Mouse (Mus musculus) left cerebral cortex, postnatal 4 days (tissue): ENCODE measurements around the gene Tub. TPM values are rescaled to one million over a fixed set of nuclear protein-coding genes. Genes with fewer than 3 reads are reported as not detected.
A peak's percentile ranks its signal among the peaks of the same experiment; 100 is the strongest.

Experiments
- DNase-seq: peaks from one replicate; pipeline ENCODE4 v3.0.0-alpha.2; 2022
- intact Hi-C: fragments of 180-260 bp; cut with DNase I; formaldehyde crosslinking; loops from one replicate; pipeline ENCODE4 v1.15.1; 2025
- total RNA-seq, 2 experiments: library from RNA; stranded (reverse); gene quantifications; 2 replicates each; pipeline ENCODE4 v1.2.3; 2021

Tub gene
- total RNA-seq, 2 experiments from 2014 or later, result 186 to 189 TPM

DNA sequence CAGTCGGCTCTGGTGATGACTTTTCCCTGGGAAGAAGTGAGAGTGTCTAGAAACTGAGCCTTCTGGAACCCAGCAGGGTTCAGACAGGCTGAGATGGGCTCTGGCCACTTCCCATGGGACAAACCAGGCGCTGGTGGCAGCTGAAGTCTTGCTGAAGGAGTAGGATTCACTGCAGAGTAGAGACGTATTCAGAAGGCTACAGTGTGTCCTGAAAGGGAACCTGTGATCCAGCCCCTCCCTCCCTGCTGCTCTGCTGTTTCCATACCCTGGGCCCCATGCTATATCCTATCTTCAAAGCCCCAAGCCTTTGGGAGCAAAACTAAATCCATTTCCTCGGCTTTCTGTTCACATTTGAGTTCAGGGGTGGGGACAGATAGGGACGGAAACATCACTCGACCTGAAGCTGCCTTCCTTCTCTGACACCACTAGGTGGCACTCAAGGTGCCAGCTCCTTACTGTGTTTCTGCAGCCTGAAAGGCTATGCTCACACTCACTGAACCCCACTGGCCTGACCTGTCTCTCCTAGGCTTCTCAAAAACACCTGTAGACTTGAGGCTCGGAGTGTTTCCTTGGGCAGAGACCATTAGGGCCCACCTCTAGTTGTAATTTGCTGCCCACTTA, 16.7 kb downstream of the Tub start:
- DNase-seq, result peak; percentile 60
- intact Hi-C loops, result loop anchor here (5.0 kb wide), 1 partner anchor 55 kb away; no protein-coding TSS in a partner anchor

DNA sequence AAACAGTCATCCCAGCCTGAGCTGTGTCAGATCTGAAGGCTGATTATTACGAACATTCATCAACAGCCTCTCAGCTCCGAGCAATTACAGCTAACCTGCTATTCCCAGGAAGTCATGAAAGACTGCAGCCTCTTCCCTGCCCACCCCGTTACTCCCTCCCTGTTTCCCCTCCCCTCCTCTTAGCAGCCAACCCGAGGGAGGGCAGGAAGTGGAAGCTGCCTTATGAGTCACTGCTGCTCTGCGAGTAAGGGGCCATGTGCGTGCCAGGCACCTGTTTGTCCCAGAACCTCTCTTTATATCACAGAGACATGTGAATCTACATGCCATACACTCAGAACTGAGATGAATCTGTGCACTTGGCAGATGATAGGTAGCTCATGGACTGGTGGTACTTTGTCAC, 18.1 kb downstream of the Tub start:
- intact Hi-C loops, result loop anchor here (5.0 kb wide), 1 partner anchor 54 kb away; no protein-coding TSS in a partner anchor
- no peak for DNase-seq

- intact Hi-C loops, result no loop called here
- peak; percentile 90 for DNase-seq
These were observed 22.1 kb downstream of the Tub start for GRCm38 (mm10) chr7:108972273-108972672.

DNA sequence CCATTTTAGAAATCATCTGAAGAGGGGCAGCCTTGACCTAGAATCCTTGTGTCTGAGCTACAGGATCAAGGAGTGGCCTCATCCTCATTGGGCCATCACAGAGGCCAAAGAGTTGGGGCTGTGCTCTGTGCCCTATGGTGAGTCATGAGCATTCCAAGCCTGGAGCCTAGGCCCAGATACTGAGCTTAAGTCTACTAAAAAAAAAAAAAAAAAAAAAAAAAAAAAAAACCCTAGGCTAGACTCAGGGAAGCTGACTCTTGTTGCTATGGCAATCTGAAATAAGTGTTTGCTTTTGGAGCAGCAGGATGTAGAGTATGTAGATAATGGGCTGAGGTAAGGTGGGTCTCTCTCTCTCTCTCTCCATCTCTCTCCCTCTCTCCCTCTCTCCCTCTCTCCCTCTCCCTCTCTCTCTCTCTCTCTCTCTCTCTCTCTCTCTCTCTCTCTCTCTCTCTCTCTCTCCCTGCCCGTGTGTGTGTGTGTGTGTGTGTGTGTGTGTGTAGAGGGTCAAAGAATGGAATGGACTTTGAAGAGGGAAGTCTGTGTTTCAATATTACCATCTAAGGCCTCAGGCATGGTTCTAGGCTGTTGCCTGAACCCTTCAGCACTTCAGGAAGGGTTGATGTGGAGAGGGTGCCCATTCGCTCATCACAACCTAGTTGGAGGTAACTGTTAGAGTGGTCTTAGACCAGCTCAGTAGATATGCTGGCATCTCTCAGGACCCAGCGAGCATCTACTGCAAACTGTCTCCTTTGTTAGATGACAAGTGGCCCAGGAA, 36.0 kb downstream of the Tub start:
- no peak for DNase-seq
- intact Hi-C loops, result no loop called here

DNA sequence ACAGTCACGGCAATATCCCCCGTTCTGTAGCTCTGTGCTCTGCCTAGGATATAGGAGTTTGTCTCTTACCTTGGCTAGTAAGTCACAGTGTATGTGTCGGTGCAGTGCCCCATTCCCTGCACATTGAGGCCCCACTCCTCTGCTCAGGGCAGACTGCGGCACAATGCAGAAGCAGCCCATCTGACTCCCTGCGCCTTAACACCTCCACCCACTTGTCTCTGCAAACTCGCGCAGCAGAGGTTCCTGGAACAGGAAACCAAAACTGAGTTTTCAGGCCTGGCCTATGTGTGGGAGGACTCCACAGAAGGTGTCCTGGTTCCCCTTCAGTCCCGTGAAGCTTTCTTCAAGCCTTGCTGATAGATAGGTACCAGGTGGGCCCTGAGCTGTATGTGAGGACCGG, 41.1 kb downstream of the Tub start:
- intact Hi-C loops, result no loop called here
- no peak for DNase-seq

GRCm38 (mm10) chr7:108993230-108993629, 43.1 kb downstream of the Tub start:
- intact Hi-C loops, result no loop called here
- peak; percentile 24 for DNase-seq

- peak; percentile 43 for DNase-seq
- intact Hi-C loops, result no loop called here
These were observed 43.7 kb downstream of the Tub start for GRCm38 (mm10) chr7:108993881-108994291.

DNA sequence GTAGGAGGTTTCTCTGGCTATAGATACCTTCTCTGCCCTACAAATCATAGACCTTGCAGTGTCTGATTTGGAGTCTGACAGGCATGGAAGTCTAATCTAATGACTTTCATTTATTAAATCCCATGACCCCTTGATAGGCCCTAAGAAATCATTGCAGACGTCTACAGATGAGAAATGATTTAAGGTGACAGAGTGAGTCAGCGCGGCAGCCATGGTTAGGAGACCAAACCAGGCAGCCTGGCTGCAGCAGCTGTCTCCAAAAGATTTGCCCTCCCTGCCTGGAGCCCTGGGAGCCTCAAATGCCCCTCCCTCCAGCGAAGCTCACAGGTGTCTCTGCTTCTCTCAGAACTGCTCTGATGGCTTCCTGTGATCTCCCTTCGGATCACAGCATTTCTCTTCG, 46.0 kb downstream of the Tub start:
- intact Hi-C loops, result no loop called here
- no peak for DNase-seq

- DNase-seq, result peak; percentile 43
- intact Hi-C loops, result no loop called here
These were observed 50.3 kb downstream of the Tub start for GRCm38 (mm10) chr7:109000315-109000954.

DNA sequence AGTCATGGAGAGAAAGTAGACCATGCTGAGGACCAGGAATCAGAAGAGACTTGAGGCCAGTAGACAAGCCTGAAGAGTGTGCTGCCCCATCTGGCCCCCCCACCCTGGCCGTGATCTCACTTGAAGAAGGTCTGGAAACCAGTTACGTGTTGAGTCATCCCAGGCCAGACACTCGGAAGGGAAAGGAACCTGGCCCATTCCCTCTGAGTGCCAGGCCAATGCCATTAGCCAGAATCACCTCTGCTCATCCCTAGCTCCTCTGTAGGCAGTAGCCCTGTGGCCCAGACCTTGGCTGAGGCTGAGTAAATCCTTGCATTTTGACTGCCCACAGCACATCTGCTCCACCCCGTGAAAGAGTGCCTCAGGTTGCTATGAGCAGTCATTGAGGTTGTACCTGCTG, 51.8 kb downstream of the Tub start:
- no peak for DNase-seq
- intact Hi-C loops, result no loop called here

GRCm38 (mm10) chr7:109003653-109004052, 53.5 kb downstream of the Tub start:
- no peak for DNase-seq
- intact Hi-C loops, result no loop called here

GRCm38 (mm10) chr7:109009260-109009659, 59.1 kb downstream of the Tub start:
- no peak for DNase-seq
- intact Hi-C loops, result no loop called here

DNA sequence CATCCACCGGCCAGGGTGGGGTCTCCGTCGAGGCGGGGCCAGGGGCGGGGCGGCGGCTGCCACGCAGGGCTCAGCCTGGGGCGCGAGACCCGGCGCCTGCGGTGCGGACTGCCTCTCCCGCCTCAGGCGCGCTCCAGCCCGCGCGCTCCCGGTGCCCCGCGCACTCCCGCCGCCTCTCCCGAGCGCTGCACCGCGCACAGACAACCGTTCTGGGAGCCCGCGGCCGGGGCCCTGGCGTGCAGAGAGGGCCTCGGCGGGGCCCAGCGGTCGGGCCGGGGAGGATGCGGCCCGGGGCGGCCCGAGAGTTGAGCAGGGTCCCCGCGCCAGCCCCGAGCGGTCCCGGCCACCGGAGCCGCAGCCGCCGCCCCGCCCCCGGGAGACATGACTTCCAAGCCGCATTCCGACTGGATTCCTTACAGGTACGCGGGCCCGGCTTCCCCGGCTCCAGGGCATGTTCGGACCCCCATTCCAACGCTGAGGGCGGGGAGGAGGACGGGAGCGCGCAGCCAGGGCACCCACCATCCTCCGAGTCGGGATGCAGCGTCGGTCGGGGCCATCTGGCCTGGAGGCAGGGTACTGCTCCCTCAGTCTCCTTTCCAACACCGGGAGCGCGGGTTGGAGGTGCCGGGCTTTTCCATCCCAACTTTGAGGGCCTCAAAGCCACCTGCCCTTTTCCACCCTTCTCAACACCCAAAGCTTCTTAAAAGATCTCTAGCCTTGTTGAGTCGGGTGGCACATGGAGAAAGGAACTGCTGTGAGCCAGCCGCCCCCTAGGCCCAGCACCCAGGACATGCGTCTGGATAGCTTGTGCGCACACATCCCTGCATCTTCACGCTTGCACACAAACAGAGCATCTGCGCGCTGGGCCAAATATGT, 60.8 kb downstream of the Tub start:
- intact Hi-C loops, result loop anchor here (5.0 kb wide), 1 partner anchor 59 kb away; the partner anchor contains the start of gene Tub
- peak; percentile 56 for DNase-seq

- intact Hi-C loops, result loop anchor here (5.0 kb wide), 1 partner anchor 59 kb away; the partner anchor contains the start of gene Tub
These were observed 61.5 kb downstream of the Tub start for GRCm38 (mm10) chr7:109011596-109012180.

DNA sequence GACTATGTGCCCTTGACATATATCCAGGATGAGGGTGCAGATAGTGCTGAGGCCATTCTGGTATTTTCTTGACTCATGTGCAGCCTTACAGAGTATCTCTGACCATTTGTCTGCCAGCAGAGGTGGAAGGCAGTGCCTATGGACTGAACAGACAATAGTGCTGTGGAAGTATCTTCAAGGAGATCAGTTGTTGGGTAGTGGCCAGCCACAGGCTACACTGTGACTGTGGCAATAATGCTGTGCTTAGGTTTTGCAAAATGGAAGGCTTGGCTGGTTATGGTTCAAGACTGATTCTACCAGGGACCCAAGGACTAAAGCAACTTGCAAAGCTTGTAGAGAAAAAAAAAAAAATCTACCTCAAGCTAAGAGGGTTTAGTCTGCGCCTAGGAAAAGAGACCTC, 62.4 kb downstream of the Tub start:
- intact Hi-C loops, result loop anchor here (5.0 kb wide), 1 partner anchor 60 kb away; the partner anchor contains the start of gene Tub
- no peak for DNase-seq

More at GRCm38 (mm10) chr7:109011596-109012180, 61.5 kb downstream of the Tub start:
- peak; percentile 60 for DNase-seq

DNA sequence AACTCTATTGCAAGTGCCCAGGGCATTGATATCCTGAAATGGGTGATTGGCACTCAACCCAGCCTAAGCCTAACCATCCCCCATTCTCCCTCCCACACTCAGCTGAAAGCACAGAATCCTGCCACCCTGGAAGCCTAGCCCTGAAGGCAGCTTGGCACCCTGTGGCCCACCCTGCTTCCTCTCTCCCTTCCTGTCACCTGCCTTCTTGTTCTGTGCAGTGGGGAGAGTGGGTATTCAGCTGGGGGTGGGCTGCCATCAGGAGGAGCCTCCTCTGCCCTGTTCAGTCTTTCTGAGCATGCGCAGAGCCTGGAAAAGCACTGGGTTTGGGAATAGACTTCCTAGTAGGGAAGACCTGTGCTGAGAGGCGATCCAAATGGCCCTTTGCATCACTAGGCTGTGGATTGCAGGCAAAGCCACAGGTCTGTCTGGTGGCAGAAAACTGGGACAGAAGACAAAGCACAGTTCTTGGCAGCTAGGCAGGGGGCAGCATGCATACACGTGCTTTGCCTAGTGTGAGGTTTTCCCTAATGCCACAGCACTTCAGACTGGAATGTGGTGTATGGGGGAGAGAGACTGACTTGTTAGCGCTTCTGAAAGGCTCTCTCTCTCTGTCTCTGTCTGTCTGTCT, 63.0 kb downstream of the Tub start:
- intact Hi-C loops, result loop anchor here (5.0 kb wide), 1 partner anchor 61 kb away; the partner anchor contains the start of gene Tub

DNA sequence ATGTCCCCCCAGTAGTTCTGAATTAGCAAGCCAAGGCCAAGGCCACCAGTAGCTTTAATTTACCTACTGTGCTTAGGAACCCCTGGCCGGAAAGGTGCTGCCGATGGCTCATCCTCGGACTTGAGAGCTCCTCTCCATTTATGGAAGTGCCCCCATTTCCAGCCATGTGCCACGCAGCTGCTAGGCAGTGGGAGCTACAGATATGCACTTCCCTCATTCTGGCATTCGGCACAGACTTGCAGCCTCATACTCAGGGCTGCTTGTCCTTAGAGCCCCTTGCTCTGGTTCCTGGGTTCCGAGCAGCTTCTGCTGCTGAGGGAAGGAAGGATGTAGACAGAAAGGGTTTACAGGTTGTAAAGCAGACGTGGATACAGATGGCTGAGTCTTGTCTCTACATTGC, 64.7 kb downstream of the Tub start:
- no peak for DNase-seq
- intact Hi-C loops, result loop anchor here (5.0 kb wide), 1 partner anchor 63 kb away; the partner anchor contains the start of gene Tub

More for the DNA sequence above, 63.0 kb downstream of the Tub start:
- no peak for DNase-seq

DNA sequence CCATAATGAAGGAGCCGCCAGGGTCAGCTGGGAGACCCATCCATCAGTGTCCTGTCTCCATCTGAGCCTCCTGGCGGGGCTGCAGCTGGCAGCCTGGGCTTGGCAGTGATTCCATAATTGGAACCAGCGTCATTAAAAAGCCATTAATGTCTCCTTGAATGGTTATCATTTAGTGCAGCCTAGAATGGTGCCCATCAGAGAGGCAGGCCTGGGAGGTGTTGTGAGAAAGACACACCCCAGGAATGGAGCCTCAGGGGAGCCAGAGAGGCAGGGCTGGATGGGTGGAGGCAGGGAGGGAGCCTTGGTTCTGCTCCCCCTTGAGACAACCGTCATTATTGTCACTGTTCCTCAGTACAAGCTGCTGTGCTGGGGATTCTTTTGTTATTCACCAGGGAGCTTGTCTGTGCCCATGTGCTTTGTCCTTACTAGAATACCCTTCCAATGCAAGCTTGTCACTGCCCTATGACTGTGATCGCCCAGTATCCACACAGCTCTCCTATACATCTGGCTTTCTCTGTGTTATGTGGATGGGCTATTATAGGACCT, 66.3 kb downstream of the Tub start:
- DNase-seq, result peak; percentile 41
- intact Hi-C loops, result no loop called here

DNA sequence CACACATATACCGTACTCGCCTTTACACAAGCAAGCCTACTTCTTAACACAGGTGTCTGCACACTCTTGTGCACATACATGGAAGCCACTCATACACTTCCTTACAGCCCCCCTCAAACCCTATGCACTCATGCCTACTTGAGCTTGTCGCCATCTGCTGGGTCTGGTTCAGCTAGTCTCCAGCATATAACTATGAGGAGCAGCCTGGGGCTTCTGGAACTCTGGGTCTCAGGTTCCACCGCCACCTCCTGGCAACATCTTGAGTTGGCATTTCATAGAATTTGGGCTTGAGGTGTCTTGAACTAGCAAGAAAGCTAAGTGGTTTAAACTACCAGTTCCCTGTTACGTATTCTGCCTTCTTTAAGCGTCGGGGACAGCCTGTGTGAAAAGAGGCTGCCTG, 69.1 kb downstream of the Tub start:
- intact Hi-C loops, result no loop called here
- no peak for DNase-seq
